Mouse (Mus musculus): ENCODE measurements around the gene Tmem106a. TPM values are rescaled to one million over a fixed set of nuclear protein-coding genes. Genes with fewer than 3 reads are reported as not detected.
"Not testable (repeated sequence)": the region's sequence is repeated elsewhere in the genome, so short reads cannot be mapped to it uniquely, and the experiment has no call there.

Tmem106a gene
- polyA plus RNA-seq, 1 experiment from 2014 or later, result 4.5 TPM

GRCm38 (mm10) chr11:101602491-101602890, 20.4 kb downstream of the Tmem106a start:
- H3K9me3 ChIP-seq (replicated peaks), result no peaks in the 10 kb centered on the region
- H3K27ac ChIP-seq (ENCODE audit: poor library complexity, severe bottlenecking), result no peak overlapping the region
- no peaks in the 10 kb centered on the region for H3K36me3 ChIP-seq
- peaks cover 8% of the 10 kb centered on the region; the same call in 1 of the 2 replicates for H3K27me3 ChIP-seq (replicated peaks)
- no peak for ATAC-seq (ENCODE audit: insufficient number of reproducible peaks, low FRiP score)
- H3K9ac ChIP-seq, result no peak overlapping the region
- no peak overlapping the region for H3K4me2 ChIP-seq
- 11% methylated on average over 3 of the region's 3 CpGs for WGBS
- H3K4me1 ChIP-seq (replicated peaks), result 0 out of 2 replicates have a peak, but pooled peaks cover 2% of the 10 kb centered on the region
- H3K4me3 ChIP-seq, result no peak overlapping the region

DNA sequence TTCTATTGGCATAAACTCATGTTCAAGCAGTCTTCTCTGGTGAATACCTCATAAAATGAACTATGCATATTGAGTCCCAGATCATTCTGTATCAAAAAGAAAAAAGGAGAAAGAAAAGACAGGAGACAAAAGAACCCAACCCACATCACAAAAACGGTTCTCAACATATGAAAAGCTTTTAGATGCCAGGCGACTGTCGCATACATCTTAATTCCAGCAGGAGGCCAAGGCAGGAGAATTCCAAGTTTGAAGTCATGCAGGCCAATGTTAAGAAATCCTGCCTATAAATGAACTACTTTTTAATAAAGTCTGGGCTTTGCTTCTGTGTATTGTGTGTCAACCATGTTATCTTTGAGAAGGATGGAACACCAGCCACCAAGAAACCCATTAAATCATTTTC, 22.1 kb downstream of the Tmem106a start:
- H3K36me3 ChIP-seq, result no peaks in the 10 kb centered on the region
- WGBS, result 1% methylated on average over 3 of the region's 3 CpGs
- peaks cover 7% of the 10 kb centered on the region; the same call in 1 of the 2 replicates for H3K27me3 ChIP-seq (replicated peaks)
- no peaks in the 10 kb centered on the region for H3K9me3 ChIP-seq (replicated peaks)
- H3K4me1 ChIP-seq (replicated peaks), result 0 out of 2 replicates have a peak, but pooled peaks cover 2% of the 10 kb centered on the region
- H3K9ac ChIP-seq, result no peak overlapping the region
- no peak overlapping the region for H3K4me3 ChIP-seq
- no peak for ATAC-seq (ENCODE audit: insufficient number of reproducible peaks, low FRiP score)
- H3K4me2 ChIP-seq, result no peak overlapping the region
- H3K27ac ChIP-seq (ENCODE audit: poor library complexity, severe bottlenecking), result no peak overlapping the region

GRCm38 (mm10) chr11:101604531-101605453, 22.8 kb downstream of the Tmem106a start:
- 0 out of 2 replicates have a peak overlapping the region, but pooled peaks have one; percentile 40 for H3K9ac ChIP-seq
- not testable (repeated sequence) for H3K27me3 ChIP-seq (replicated peaks); H3K36me3 ChIP-seq; H3K9me3 ChIP-seq (replicated peaks); H3K4me1 ChIP-seq (replicated peaks)
- peak overlapping the region; percentile 57; the same call in 1 of the 2 replicates for H3K27ac ChIP-seq (ENCODE audit: poor library complexity, severe bottlenecking)
- ATAC-seq (ENCODE audit: insufficient number of reproducible peaks, low FRiP score), result 0 out of 2 replicates have a peak, but pooled peaks have one; percentile 63
- 2% methylated on average over 30 of the region's 30 CpGs for WGBS
- H3K4me3 ChIP-seq, result peak overlapping the region; percentile 35
- H3K4me2 ChIP-seq, result peak overlapping the region; percentile 65

DNA sequence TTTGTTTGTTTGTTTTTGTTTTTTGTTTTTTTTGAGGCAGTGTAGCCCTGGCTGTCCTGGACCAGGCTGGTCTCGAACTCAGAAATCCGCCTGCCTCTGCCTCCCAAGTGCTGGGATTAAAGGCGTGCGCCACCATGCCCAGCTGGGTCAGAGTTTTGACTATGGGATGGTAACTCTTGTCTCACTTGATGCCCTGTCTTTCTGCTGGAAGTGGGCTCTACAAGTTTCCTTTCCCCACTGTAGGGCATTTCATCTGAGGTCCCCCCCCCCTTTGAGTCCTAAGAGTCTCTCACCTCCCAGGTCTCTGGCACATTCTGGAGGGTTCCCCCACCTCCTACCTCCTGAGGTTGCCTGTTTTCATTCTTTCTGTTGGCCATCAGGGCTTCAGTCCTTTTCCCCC, 25.1 kb downstream of the Tmem106a start:
- H3K36me3 ChIP-seq; H3K9ac ChIP-seq; H3K4me3 ChIP-seq; H3K9me3 ChIP-seq (replicated peaks); H3K27me3 ChIP-seq (replicated peaks); H3K4me2 ChIP-seq; ATAC-seq (ENCODE audit: insufficient number of reproducible peaks, low FRiP score); H3K27ac ChIP-seq (ENCODE audit: poor library complexity, severe bottlenecking): not testable (repeated sequence)
- whole genome bisulfite sequencing, result 87% methylated on average over 4 of the region's 4 CpGs
- H3K4me1 ChIP-seq (replicated peaks), result peaks cover 13% of the 10 kb centered on the region

GRCm38 (mm10) chr11:101610445-101610844, 28.4 kb downstream of the Tmem106a start:
- Histone ChIP-seq H3K9ac (no peak overlapping the region), H3K27ac (ENCODE audit: poor library complexity, severe bottlenecking) (no peak overlapping the region), H3K4me1 (replicated peaks) (peaks cover 15% of the 10 kb centered on the region), H3K4me3 (0 out of 2 replicates have a peak overlapping the region, but pooled peaks have one; percentile 14), H3K4me2 (peak overlapping the region; percentile 50), H3K9me3 (replicated peaks) (no peaks in the 10 kb centered on the region), H3K27me3 (replicated peaks) (no peaks in the 10 kb centered on the region), H3K36me3 (no peaks in the 10 kb centered on the region)
- WGBS, result 11% methylated on average over 11 of the region's 11 CpGs
- ATAC-seq (ENCODE audit: insufficient number of reproducible peaks, low FRiP score), result peak; percentile 61; the same call in 1 of the 2 replicates

- Histone ChIP-seq H3K4me2 (no peak overlapping the region), H3K9me3 (replicated peaks) (no peaks in the 10 kb centered on the region), H3K27me3 (replicated peaks) (0 out of 2 replicates have a peak, but pooled peaks cover 6% of the 10 kb centered on the region), H3K4me1 (replicated peaks) (peaks cover 32% of the 10 kb centered on the region), H3K4me3 (no peak overlapping the region), H3K9ac (no peak overlapping the region), H3K36me3 (no peaks in the 10 kb centered on the region), H3K27ac (ENCODE audit: poor library complexity, severe bottlenecking) (no peak overlapping the region)
- no peak for ATAC-seq (ENCODE audit: insufficient number of reproducible peaks, low FRiP score)
- 66% methylated on average over 6 of the region's 6 CpGs for WGBS
Measured at GRCm38 (mm10) chr11:101613596-101613995, 31.6 kb downstream of the Tmem106a start.

DNA sequence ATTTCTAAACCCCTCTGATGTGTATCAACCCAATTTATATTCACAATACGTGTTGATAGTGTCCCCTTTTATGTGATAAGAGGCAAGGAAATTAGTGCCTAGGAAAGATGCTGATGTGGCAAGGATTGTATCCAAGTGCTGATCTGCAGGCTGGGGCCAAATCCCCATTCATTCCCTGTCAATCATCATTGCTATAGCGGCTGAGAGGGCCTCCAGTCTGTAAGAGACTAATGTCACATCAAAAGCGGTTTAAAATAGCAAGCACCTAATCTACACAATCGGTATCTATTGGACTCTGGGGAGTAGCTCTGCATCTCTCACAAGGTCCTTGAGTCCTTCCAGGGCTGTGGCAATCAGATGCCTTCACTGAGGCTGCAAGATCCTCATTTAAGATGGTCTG, 32.1 kb downstream of the Tmem106a start:
- WGBS, result 36% methylated on average over 4 of the region's 4 CpGs
- no peak overlapping the region for H3K9ac ChIP-seq

GRCm38 (mm10) chr11:101615380-101615779, 33.3 kb downstream of the Tmem106a start:
- no peak for ATAC-seq (ENCODE audit: insufficient number of reproducible peaks, low FRiP score)
- H3K9ac ChIP-seq, result no peak overlapping the region
- WGBS, result 75% methylated on average over 6 of the region's 6 CpGs

More for the DNA sequence above, 32.1 kb downstream of the Tmem106a start:
- H3K27me3 ChIP-seq (replicated peaks), result 0 out of 2 replicates have a peak, but pooled peaks cover 6% of the 10 kb centered on the region
- H3K4me2 ChIP-seq, result no peak overlapping the region
- H3K4me1 ChIP-seq (replicated peaks), result peaks cover 32% of the 10 kb centered on the region
- H3K9me3 ChIP-seq (replicated peaks), result no peaks in the 10 kb centered on the region
- no peaks in the 10 kb centered on the region for H3K36me3 ChIP-seq
- no peak overlapping the region for H3K4me3 ChIP-seq
- ATAC-seq (ENCODE audit: insufficient number of reproducible peaks, low FRiP score), result no peak
- H3K27ac ChIP-seq (ENCODE audit: poor library complexity, severe bottlenecking), result no peak overlapping the region

GRCm38 (mm10) chr11:101616104-101616503, 34.1 kb downstream of the Tmem106a start:
- no peak for ATAC-seq (ENCODE audit: insufficient number of reproducible peaks, low FRiP score)

More at GRCm38 (mm10) chr11:101615380-101615779, 33.3 kb downstream of the Tmem106a start:
- no peaks in the 10 kb centered on the region for H3K36me3 ChIP-seq
- no peaks in the 10 kb centered on the region for H3K9me3 ChIP-seq (replicated peaks)
- H3K27me3 ChIP-seq (replicated peaks), result 0 out of 2 replicates have a peak, but pooled peaks cover 6% of the 10 kb centered on the region
- no peak overlapping the region for H3K27ac ChIP-seq (ENCODE audit: poor library complexity, severe bottlenecking)
- no peak overlapping the region for H3K4me3 ChIP-seq
- H3K4me2 ChIP-seq, result no peak overlapping the region
- H3K4me1 ChIP-seq (replicated peaks), result peaks cover 27% of the 10 kb centered on the region

GRCm38 (mm10) chr11:101616948-101617767, 35.1 kb downstream of the Tmem106a start:
- 22% methylated on average over 18 of the region's 18 CpGs for WGBS
- Histone ChIP-seq H3K27me3 (replicated peaks) (0 out of 2 replicates have a peak, but pooled peaks cover 6% of the 10 kb centered on the region), H3K27ac (ENCODE audit: poor library complexity, severe bottlenecking) (no peak overlapping the region), H3K9me3 (replicated peaks) (no peaks in the 10 kb centered on the region), H3K4me2 (peak overlapping the region; percentile 11; the same call in 1 of the 2 replicates), H3K9ac (no peak overlapping the region), H3K4me1 (replicated peaks) (peaks cover 21% of the 10 kb centered on the region), H3K4me3 (no peak overlapping the region), H3K36me3 (no peaks in the 10 kb centered on the region)
- no peak for ATAC-seq (ENCODE audit: insufficient number of reproducible peaks, low FRiP score)

More at GRCm38 (mm10) chr11:101616104-101616503, 34.1 kb downstream of the Tmem106a start:
- WGBS, result 72% methylated on average over 8 of the region's 8 CpGs
- H3K9ac ChIP-seq, result no peak overlapping the region
- H3K4me3 ChIP-seq, result no peak overlapping the region
- H3K4me2 ChIP-seq, result no peak overlapping the region
- no peak overlapping the region for H3K27ac ChIP-seq (ENCODE audit: poor library complexity, severe bottlenecking)
- no peaks in the 10 kb centered on the region for H3K36me3 ChIP-seq
- H3K4me1 ChIP-seq (replicated peaks), result peaks cover 21% of the 10 kb centered on the region
- 0 out of 2 replicates have a peak, but pooled peaks cover 6% of the 10 kb centered on the region for H3K27me3 ChIP-seq (replicated peaks)
- no peaks in the 10 kb centered on the region for H3K9me3 ChIP-seq (replicated peaks)
